Mouse (Mus musculus) fat pad, adult 2 months (tissue): ENCODE data around the gene Tulp1.
"Not testable (repeated sequence)": the region's sequence is repeated elsewhere in the genome, so short reads cannot be mapped to it uniquely, and the experiment has no call there.

Experiments used
- DNase-seq: peaks from one replicate; pipeline ENCODE4 v3.0.0-alpha.2; 2011; ENCODE audit warnings: low read depth, low spot score; ENCODE audit errors: extremely low read depth

The Tulp1 gene

GRCm38 (mm10) chr17:28344050-28344607 is 20.9 kb downstream of the Tulp1 start:
- no peak for DNase-seq

- no peak for DNase-seq
Measured at GRCm38 (mm10) chr17:28341091-28341490, 23.9 kb downstream of the Tulp1 start.

GRCm38 (mm10) chr17:28340578-28340977 is 24.4 kb downstream of the Tulp1 start:
- no peak for DNase-seq

- DNase-seq: no peak
Measured at GRCm38 (mm10) chr17:28337547-28337946, 27.5 kb downstream of the Tulp1 start.

- DNase-seq: no peak
Measured at GRCm38 (mm10) chr17:28335267-28335666, 29.8 kb downstream of the Tulp1 start.

GRCm38 (mm10) chr17:28332915-28333546 is 32.0 kb downstream of the Tulp1 start:
- DNase-seq: no peak

- no peak for DNase-seq
Measured at GRCm38 (mm10) chr17:28332113-28332914, 32.7 kb downstream of the Tulp1 start.

GRCm38 (mm10) chr17:28331241-28332112 is 33.5 kb downstream of the Tulp1 start:
- no peak for DNase-seq

- not testable (repeated sequence) for DNase-seq
Measured at GRCm38 (mm10) chr17:28330590-28330989, 34.4 kb downstream of the Tulp1 start.

- no peak for DNase-seq
Measured at GRCm38 (mm10) chr17:28330232-28330546, 34.8 kb downstream of the Tulp1 start.

- no peak for DNase-seq
Measured at GRCm38 (mm10) chr17:28329503-28330231, 35.4 kb downstream of the Tulp1 start.

GRCm38 (mm10) chr17:28328946-28329345 is 36.1 kb downstream of the Tulp1 start:
- no peak for DNase-seq

- DNase-seq: no peak
Measured at GRCm38 (mm10) chr17:28328366-28328928, 36.6 kb downstream of the Tulp1 start, which contains the start of gene Rpl10a. Gene Rpl10a, plus strand, starts transcription at chr17:28328471.

GRCm38 (mm10) chr17:28327673-28328325 is 37.2 kb downstream of the Tulp1 start:
- DNase-seq: no peak

GRCm38 (mm10) chr17:28326951-28327350 is 38.1 kb downstream of the Tulp1 start:
- no peak for DNase-seq

GRCm38 (mm10) chr17:28325751-28326150 is 39.3 kb downstream of the Tulp1 start:
- DNase-seq: no peak

GRCm38 (mm10) chr17:28324416-28324815 is 40.6 kb downstream of the Tulp1 start:
- DNase-seq: not testable (repeated sequence)

- DNase-seq: no peak
Measured at GRCm38 (mm10) chr17:28323786-28324185, 41.2 kb downstream of the Tulp1 start.

GRCm38 (mm10) chr17:28321700-28322099 is 43.3 kb downstream of the Tulp1 start:
- DNase-seq: no peak

- DNase-seq: no peak
Measured at GRCm38 (mm10) chr17:28317725-28318124, 47.3 kb downstream of the Tulp1 start.
